Mouse (Mus musculus) G1E (cell line): ENCODE data around the gene Arhgef7.

Source experiments
- CTCF ChIP-seq: IDR thresholded peaks from 2 replicates; pipeline ENCODE4 v1.5.1; 2012; ENCODE audit warnings: low read depth, low read length, inconsistent platforms, mixed read lengths
- GATA1 ChIP-seq: IDR thresholded peaks from 2 replicates; pipeline ENCODE4 v1.6.1; 2012; ENCODE audit warnings: borderline replicate concordance, low read length, inconsistent platforms, mixed read lengths
- GATA2 ChIP-seq: IDR thresholded peaks from 2 replicates; pipeline ENCODE4 v1.6.1; 2012; ENCODE audit warnings: low read depth, low read length, inconsistent platforms, borderline replicate concordance
- POLR2AphosphoS5 ChIP-seq: IDR thresholded peaks from 2 replicates; pipeline ENCODE4 v1.6.1; 2012; ENCODE audit warnings: low read depth, low read length, inconsistent platforms; ENCODE audit not compliant: insufficient replicate concordance
- TAL1 ChIP-seq: conservative IDR thresholded peaks from 2 replicates; pipeline ENCODE4 v1.6.1; 2012; ENCODE audit warnings: low read depth, low read length, inconsistent platforms, mixed read lengths

DNA sequence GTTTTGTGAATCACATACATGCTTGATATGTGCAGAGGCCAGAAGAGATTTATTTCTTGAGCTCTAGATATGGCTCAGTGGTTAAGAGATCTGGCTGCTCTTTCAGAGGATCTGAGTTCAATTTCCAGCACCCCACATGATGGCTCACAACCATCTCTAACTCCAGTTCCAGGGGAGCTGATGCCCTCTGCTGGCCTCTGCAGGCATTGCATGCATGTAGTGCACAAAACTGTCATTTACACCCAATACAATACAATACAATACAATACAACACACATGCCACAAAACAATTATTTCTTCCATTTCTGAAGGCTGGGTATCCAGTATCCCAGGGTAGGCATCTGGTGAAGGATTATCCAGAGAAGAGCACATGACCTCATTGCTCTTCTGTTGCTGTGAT lies 140.3 kb downstream of the Arhgef7 start:
- TF ChIP-seq CTCF = 0 out of 2 replicates have a peak, but pooled peaks have one; percentile 18
- TF ChIP-seq GATA1 = no peak
- no peak for TF ChIP-seq TAL1
- TF ChIP-seq GATA2 = no peak
- TF ChIP-seq POLR2AphosphoS5 = no peak
